ENCODE assay signal across 30 mouse cellular contexts in the genomic region with DNA sequence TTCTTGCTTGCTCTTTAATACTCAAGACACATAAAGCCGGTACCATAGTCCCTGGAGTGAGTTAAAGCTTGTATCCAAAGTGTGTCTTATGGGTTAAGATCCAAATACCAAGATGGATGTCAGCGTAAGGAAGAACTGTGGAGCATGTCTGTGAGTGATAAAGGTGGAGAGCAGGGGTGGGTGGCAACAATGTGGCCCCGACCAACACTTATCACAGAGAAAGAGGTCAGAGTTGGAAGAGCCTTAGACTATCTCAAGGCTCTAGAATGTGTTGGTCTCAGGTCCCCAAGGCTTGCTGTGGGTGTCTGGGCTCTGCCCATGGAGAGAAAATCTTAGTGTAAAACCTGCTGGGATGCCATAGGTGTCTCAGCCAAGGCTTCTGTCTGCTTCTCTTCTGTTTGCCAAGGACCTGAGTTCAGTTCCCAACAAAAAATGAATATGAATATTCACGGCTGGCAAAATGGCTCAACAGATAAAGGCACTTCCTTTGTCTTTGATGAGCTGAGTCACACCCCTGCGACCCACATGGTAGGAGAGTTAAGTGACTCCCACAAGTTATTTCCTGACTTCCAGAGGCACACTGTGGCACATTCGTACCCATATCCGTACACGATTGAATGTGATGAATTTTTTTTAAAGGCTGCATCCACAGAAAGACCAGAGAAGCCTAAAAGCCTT. TPM values are rescaled to one million over a fixed set of nuclear protein-coding genes. Genes with fewer than 3 reads are reported as not detected.
A peak's percentile ranks its signal among the peaks of the same experiment; 100 is the strongest.
DNase-seq lines count a peak whose midpoint lies in the region; ATAC-seq and TF ChIP-seq lines count a peak whose summit lies in the region.
"Had no signal": no experiment of that assay in that cellular context is flagged by ENCODE, and none has a peak within 500 bp of the region (broad histone marks: within the 10 kb centered on the region; RNA-seq: fewer than 3 reads in every experiment).

No protein-coding gene starts in this region.

- WGBS in liver, embryonic 13.5 days (ENCODE audit: insufficient replicate concordance), result 25% methylated on average over 8 of the region's 8 CpGs
- 73% methylated on average over 8 of the region's 8 CpGs for WGBS in thymus, adult 2 months
- WGBS in embryonic facial prominence, embryonic 10.5 days, result 86% methylated on average over 8 of the region's 8 CpGs

- TF ChIP-seq CTCF in thymus, adult 2 months (IDR thresholded peaks at IDR 0.05; ENCODE audit: borderline replicate concordance, control insufficient read depth, extremely low read depth, insufficient read depth, low read length, poor library complexity), result no peak

- H3K9me3 ChIP-seq in megakaryocyte, embryonic 14.5 days, result no peaks in the 10 kb centered on the region
- no peaks in the 10 kb centered on the region for H3K9me3 ChIP-seq in liver, embryonic 13.5 days (replicated peaks)
- no peaks in the 10 kb centered on the region for H3K9me3 ChIP-seq in embryonic facial prominence, embryonic 10.5 days
- H3K9me3 ChIP-seq: embryonic facial prominence, embryonic 12.5 days; heart, embryonic 13.5 days; hindbrain, embryonic 10.5 days; hindbrain, embryonic 15.5 days; kidney, embryonic 15.5 days; midbrain, embryonic 15.5 days; neural tube, embryonic 13.5 days had no signal

- peak overlapping the region; percentile 78 for H3K4me3 ChIP-seq in megakaryocyte, embryonic 14.5 days (replicated peaks)
- H3K4me3 ChIP-seq in liver, embryonic 13.5 days (replicated peaks), result no peak overlapping the region
- H3K4me3 ChIP-seq in thymus, adult 2 months (ENCODE audit: control insufficient read depth, insufficient read depth, low read length), result no peak overlapping the region
- no peak overlapping the region for H3K4me3 ChIP-seq in embryonic facial prominence, embryonic 10.5 days
- H3K4me3 ChIP-seq: embryonic facial prominence, embryonic 12.5 days; gastrocnemius, adult 2 months; heart, adult 2 months; heart, embryonic 13.5 days; hindbrain, embryonic 10.5 days; hindbrain, embryonic 15.5 days; kidney, embryonic 15.5 days; layer of hippocampus, adult 2 months; midbrain, embryonic 15.5 days; neural tube, embryonic 13.5 days had no signal

- H3K4me2 ChIP-seq in liver, embryonic 13.5 days, result peak overlapping the region; percentile 25
- H3K4me2 ChIP-seq: embryonic facial prominence, embryonic 12.5 days; heart, embryonic 13.5 days; hindbrain, embryonic 15.5 days; kidney, embryonic 15.5 days; lung, embryonic 14.5 days; midbrain, embryonic 15.5 days; neural tube, embryonic 13.5 days had no signal

- peak overlapping the region; percentile 72 for H3K27ac ChIP-seq in liver, embryonic 13.5 days
- H3K27ac ChIP-seq in thymus, adult 2 months (ENCODE audit: control insufficient read depth, insufficient read depth, low read length), result no peak overlapping the region
- no peak overlapping the region for H3K27ac ChIP-seq in embryonic facial prominence, embryonic 10.5 days (replicated peaks)
- H3K27ac ChIP-seq: embryonic facial prominence, embryonic 12.5 days; gastrocnemius, adult 2 months; heart, adult 2 months; heart, embryonic 13.5 days; hindbrain, embryonic 10.5 days; hindbrain, embryonic 15.5 days; kidney, embryonic 15.5 days; layer of hippocampus, adult 2 months; midbrain, embryonic 15.5 days; neural tube, embryonic 13.5 days had no signal

- H3K4me1 ChIP-seq in megakaryocyte, embryonic 14.5 days, result peaks cover 90% of the 10 kb centered on the region
- peaks cover 31% of the 10 kb centered on the region for H3K4me1 ChIP-seq in liver, embryonic 13.5 days (replicated peaks)
- H3K4me1 ChIP-seq in thymus, adult 2 months (replicated peaks; ENCODE audit: control insufficient read depth, insufficient read depth, low read length), result no peaks in the 10 kb centered on the region
- peaks cover 24% of the 10 kb centered on the region for H3K4me1 ChIP-seq in embryonic facial prominence, embryonic 10.5 days
- H3K4me1 ChIP-seq: heart, embryonic 13.5 days had no signal

- H3K36me3 ChIP-seq in megakaryocyte, embryonic 14.5 days (replicated peaks; ENCODE audit: low read length), result no peaks in the 10 kb centered on the region
- no peaks in the 10 kb centered on the region for H3K36me3 ChIP-seq in liver, embryonic 13.5 days
- H3K36me3 ChIP-seq in thymus, adult 2 months (ENCODE audit: control insufficient read depth, insufficient read depth, low read length), result no peaks in the 10 kb centered on the region
- no peaks in the 10 kb centered on the region for H3K36me3 ChIP-seq in embryonic facial prominence, embryonic 10.5 days (replicated peaks)
- H3K36me3 ChIP-seq: embryonic facial prominence, embryonic 12.5 days; heart, embryonic 13.5 days; hindbrain, embryonic 10.5 days; hindbrain, embryonic 15.5 days; kidney, embryonic 15.5 days; midbrain, embryonic 15.5 days; neural tube, embryonic 13.5 days had no signal

- peak; percentile 35 for DNase-seq in liver, embryonic 13.5 days
- DNase-seq in thymus, adult 2 months, result no peak
- DNase-seq in neural tube, embryonic 10.5 days (ENCODE audit: extremely low spot score, low spot score), result no peak
- DNase-seq in embryonic facial prominence, embryonic 10.5 days (ENCODE audit: low spot score), result no peak
- DNase-seq: adrenal gland, postnatal 36 days; cerebellum, adult 8-10 months; cerebellum, postnatal 25 days; gastrocnemius, adult 2 months; heart, adult 2 months; heart, postnatal 10 days; kidney, adult 11 months; kidney, postnatal 36 days; left cerebral cortex, postnatal 4 days; lung, embryonic 14.5 days; lung, postnatal 14 days; right cerebral cortex, postnatal 14 days had no signal

- TF ChIP-seq POLR2A in thymus, adult 2 months (IDR thresholded peaks at IDR 0.05; ENCODE audit: control insufficient read depth, extremely low read depth, insufficient read depth, low read length, poor library complexity), result no peak

- ATAC-seq in megakaryocyte, adult 5-6 weeks (ENCODE audit: poor library complexity, severe bottlenecking), result no peak
- ATAC-seq in common myeloid progenitor, adult 5-6 weeks (replicated peaks; ENCODE audit: low read depth, poor library complexity, severe bottlenecking), result peak; percentile 36; the same call in 1 of the 2 replicates
- ATAC-seq in liver, embryonic 13.5 days (ENCODE audit: low read depth), result peak; percentile 95
- ATAC-seq in megakaryocyte-erythroid progenitor cell, adult 5-6 weeks (replicated peaks; ENCODE audit: low FRiP score, low TSS enrichment, poor library complexity, severe bottlenecking), result peak; percentile 69
- ATAC-seq: forebrain, embryonic 16.5 days; inflammation-experienced regulatory T-cells, adult 6 months; midbrain, embryonic 15.5 days had no signal

- H3K9ac ChIP-seq in liver, embryonic 13.5 days, result peak overlapping the region; percentile 30; the same call in 1 of the 2 replicates
- H3K9ac ChIP-seq: embryonic facial prominence, embryonic 12.5 days; heart, embryonic 13.5 days; hindbrain, embryonic 15.5 days; kidney, embryonic 15.5 days; lung, embryonic 14.5 days; midbrain, embryonic 15.5 days; neural tube, embryonic 13.5 days had no signal

- H3K27me3 ChIP-seq in megakaryocyte, embryonic 14.5 days (replicated peaks), result no peaks in the 10 kb centered on the region
- H3K27me3 ChIP-seq in liver, embryonic 13.5 days, result no peaks in the 10 kb centered on the region
- H3K27me3 ChIP-seq in thymus, adult 2 months (ENCODE audit: control insufficient read depth, insufficient read depth, low read length), result no peaks in the 10 kb centered on the region
- H3K27me3 ChIP-seq in embryonic facial prominence, embryonic 10.5 days (replicated peaks; ENCODE audit: low read depth, poor library complexity, severe bottlenecking), result peaks cover 35% of the 10 kb centered on the region
- H3K27me3 ChIP-seq: hindbrain, embryonic 15.5 days; midbrain, embryonic 15.5 days had no signal

RNA-seq across cellular contexts. Expression of a gene that starts 40.7 kb away (rescaled TPM):
- 114 and 143 TPM in 2 replicates for polyA plus RNA-seq in megakaryocyte, embryonic 14.5 days (2012; ENCODE audit: insufficient read depth, low replicate concordance)
- total RNA-seq in megakaryocyte, adult 5-6 weeks (2015), result 130 and 142 TPM in 2 replicates
- total RNA-seq in megakaryocyte, adult 5-6 weeks (2017), result 125 and 175 TPM in 2 replicates
- 89.2 and 110 TPM in 2 replicates for total RNA-seq in common myeloid progenitor, adult 5-6 weeks (2017)
- polyA plus RNA-seq in liver, embryonic 13.5 days (2015; fragmentation: Nextera tagmentation; extraction: Ambion mirVana), result 9.1 and 10.3 TPM in 2 replicates
- 108 and 111 TPM in 2 replicates for total RNA-seq in megakaryocyte-erythroid progenitor cell, adult 5-6 weeks (2014; fragmentation: Nextera tagmentation)
- total RNA-seq in megakaryocyte-erythroid progenitor cell, adult 5-6 weeks (2017), result 91.3 and 139 TPM in 2 replicates
- 54.9 and 56.1 TPM in 2 replicates for polyA plus RNA-seq in thymus, adult 2 months (2012; rRNA removed)
- 9.8 and 13.1 TPM in 2 replicates for polyA plus RNA-seq in embryonic facial prominence, embryonic 10.5 days (2016; fragmentation: Nextera tagmentation; extraction: Ambion mirVana)
